Mouse (Mus musculus): Measurements from ENCODE around the gene Kmt2b. TPM values are rescaled to one million over a fixed set of nuclear protein-coding genes. Genes with fewer than 3 reads are reported as not detected.
A peak's percentile ranks its signal among the peaks of the same experiment; 100 is the strongest.

The Kmt2b gene
- 10 to 100 TPM; 12.5 to 12.9 TPM for total RNA-seq (2021)
- long read RNA-seq, experiment 1, partial matches to known transcripts, result 6 of 7 reads
- long read RNA-seq, experiment 1, other reads (novel, unspliced or antisense), result 1 of 7 reads
- long read RNA-seq, experiment 2, partial matches to known transcripts, result 2 of 2 reads
- long read RNA-seq, experiment 2, other reads (novel, unspliced or antisense), result 0 of 2 reads

DNA sequence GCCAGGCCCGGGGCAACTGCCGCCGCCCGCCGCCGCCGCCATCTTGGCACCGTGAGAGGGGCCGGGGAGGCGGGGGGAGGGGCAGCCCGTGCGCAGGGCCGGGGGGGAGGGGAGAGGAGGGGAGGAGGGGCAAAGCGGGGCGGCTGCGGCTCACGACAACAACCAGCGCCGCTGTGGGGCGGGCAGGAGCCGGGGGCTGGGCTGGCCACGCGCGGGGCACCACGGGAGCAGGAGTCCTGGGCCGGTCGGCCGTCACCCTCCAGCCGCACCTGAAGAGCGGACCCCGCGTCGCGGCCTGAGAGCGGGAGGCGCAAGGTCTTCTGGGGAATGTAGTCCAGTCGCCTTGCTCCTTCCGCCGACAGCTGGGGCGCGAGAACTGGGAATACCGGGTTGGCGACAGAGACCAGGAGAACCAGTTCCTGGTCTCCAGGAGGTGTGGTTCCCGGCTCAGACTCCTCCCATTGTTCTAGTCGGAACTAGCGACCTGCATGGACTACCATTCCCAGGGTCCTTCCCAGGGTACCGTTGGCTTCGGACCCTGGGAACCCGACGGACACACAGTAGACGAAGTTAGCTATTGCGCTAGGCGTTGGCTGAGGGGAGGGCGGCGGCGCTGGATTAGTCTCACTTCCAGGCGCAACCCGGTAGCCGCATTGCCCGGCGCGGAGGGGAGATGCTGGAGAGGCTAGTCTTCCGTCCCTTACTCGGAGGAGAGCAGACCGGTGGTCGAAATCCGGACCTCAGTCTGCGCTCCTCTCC, at the start of gene Kmt2b:
TSS of gene Kmt2b (minus strand) at position 51 of the 759 bp plus-strand sequence.
- DNase-seq (ENCODE audit: low spot score), result peak; percentile 97

GRCm38 (mm10) chr7:30636395-30636794, 47.9 kb upstream of the Kmt2b start:
- no peak for DNase-seq (ENCODE audit: low spot score)

GRCm38 (mm10) chr7:30635752-30636151, 47.2 kb upstream of the Kmt2b start, which contains the start of gene Etv2:
Gene Etv2 (minus strand): TSS chr7:30635852.
- no peak for DNase-seq (ENCODE audit: low spot score)

DNA sequence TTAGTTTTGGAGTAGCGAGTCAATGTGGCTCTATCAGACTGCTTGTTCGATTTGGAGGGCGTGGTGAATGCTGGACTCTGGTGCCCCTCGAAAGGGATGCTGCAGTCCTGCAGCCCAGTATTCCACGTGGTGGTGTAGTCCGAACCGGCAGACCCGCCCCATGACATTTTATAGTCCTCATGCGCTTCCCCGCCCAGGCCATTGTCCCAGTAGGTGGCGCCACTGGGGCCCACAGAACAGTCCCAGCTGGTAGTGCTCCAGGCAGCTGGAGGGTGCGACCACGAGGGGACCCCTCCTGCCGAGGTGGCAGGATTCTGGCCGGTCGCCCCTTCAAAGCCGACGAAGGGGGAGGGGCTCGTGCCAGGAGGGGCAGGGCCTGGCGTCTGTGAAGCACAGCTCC, 46.1 kb upstream of the Kmt2b start:
- no peak for DNase-seq (ENCODE audit: low spot score)

DNA sequence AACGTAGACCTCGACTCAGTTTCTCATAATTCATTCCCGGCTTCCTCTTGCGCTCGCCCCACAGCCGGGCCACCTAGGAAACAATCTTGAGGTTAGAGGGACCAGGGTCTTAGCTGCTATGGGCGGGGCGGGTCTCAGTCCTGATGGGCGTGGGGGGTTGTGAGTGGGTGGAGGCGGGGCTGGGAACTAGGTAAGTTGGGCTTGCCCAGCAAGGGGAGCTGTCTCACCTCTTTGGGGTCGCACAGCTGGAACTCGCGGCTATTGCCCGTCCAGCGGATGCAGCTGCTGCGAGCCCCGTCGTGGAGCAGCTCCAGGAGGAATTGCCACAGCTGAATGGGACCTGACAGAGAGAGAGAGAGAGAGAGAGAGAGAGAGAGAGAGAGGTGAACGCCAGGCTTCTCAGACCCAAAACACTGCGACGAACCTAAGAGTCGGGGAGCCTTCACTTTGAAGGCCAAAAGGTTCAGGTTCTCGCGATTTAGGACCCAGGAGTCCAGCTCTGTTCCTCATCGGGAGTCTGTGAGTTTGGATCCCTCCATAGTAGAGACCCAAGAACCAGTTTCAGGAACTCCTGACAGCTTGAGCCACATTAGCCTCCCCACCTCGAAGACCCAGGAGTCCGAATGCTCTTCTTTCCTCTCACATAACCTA, 45.4 kb upstream of the Kmt2b start:
- DNase-seq (ENCODE audit: low spot score), result no peak

- no peak for DNase-seq (ENCODE audit: low spot score)
Observed at GRCm38 (mm10) chr7:30629013-30629412, 40.5 kb upstream of the Kmt2b start.

- no peak for DNase-seq (ENCODE audit: low spot score)
Observed at GRCm38 (mm10) chr7:30626647-30627046, 38.1 kb upstream of the Kmt2b start.

DNA sequence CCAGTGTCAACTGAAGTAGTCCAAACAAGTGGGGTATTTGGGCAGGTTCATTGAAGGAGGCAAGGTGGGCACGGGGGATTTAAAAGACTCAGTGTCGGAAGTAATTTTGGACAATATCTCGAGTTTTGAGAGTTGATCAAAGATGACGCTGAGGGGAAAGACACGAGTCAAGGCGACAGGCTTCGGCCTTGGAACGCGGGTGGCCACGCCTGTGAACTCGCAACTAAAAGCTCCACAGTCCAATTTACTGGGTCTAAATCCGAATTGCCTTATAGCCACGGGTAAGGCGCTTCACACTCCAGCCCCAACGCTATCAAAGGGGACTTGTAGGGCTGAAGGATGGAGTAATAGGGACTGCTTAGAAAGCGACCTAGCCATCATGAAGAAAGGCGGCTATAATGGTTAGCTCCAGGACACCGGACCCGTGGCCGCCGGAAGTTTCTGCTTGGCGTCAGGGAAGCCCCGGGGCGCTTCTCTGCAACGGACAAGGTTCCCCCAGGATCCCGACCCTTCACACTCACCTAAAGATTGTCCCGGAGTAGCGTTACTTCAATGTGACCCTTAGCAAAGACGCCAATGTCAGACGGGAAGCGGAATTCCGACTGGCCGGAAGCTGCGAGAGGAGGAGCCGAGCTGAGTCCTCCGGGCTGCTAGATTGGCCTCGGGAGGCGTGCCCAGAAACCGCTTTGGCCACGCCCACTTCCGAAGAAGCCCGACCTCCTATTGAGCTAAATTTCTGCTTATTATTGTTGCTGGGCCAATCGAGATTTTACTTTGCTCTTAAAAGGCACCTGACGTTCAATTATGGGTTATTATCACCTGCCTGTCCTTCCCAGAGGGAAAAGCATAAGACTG, 37.2 kb upstream of the Kmt2b start, which contains the start of gene Cox6b1:
TSS of gene Cox6b1 (minus strand) at position 622 of the 855 bp plus-strand sequence.
- peak; percentile 88 for DNase-seq (ENCODE audit: low spot score)

GRCm38 (mm10) chr7:30619202-30619601, 30.7 kb upstream of the Kmt2b start:
- DNase-seq (ENCODE audit: low spot score), result no peak

DNA sequence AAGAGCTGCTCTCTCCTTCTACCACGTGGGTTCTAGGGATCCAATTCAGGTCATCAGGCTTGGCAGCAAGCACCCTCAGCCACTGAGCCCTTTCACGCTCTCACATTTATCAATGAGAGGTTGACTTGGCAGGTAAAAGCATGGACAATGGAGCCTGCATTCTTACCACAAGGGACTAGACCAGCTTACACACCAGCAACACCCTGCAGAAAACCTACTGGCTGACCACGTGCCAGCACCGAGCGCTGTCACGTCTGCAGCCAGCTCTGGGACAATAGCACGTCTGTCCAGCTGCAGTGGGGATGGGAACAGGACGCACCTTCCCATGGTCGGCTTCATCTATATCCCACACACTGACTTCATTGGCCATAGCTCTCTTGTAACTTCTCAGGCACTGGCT, 30.1 kb upstream of the Kmt2b start:
- DNase-seq (ENCODE audit: low spot score), result no peak

GRCm38 (mm10) chr7:30615049-30615760, 26.7 kb upstream of the Kmt2b start:
- no peak for DNase-seq (ENCODE audit: low spot score)

DNA sequence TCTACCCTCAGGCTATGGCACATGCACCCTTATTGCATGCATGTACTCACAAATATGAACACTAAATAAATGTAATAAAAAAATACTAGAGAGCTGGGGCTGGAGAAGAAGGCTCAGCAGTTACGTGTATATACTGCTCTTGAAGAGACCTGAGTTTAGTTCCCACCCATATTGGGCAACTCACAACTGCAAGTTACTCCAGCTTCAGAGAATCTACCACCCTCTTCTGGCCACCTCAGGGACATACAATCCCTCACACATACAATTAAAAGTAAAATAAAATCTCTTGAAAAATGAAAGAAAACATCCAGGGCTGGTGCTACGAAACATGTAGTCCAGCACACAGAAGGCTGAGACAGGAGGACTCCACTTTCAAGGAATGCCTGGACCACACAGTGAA, 25.9 kb upstream of the Kmt2b start:
- DNase-seq (ENCODE audit: low spot score), result no peak

DNA sequence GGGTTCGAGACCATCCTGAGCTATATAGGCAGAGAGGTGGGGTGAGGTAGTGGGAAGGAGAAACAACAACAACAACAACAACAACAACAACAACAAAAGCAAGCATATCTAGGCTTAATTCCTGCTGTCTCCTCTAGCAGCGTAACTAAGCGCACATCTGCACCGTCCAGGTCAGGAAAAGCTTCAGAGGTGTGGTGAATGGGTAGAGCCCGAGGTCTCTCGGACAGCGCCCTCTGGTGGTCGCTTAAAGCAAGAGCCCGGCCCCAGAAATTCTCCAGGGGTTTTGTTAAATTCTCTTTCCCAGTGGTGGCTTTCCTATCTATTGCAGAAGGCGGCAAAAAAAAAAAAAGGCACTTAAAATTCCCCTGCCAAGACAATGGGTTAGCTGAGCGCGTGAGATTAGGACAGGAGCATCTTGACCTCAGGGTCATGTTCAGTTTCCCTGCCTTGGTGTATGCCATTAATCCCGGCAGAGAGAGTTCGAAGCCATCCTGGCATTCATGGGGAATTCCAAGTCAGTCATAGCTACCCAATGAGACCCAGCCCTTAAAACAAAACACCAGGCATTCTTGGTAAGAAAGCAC, 25.1 kb upstream of the Kmt2b start:
- DNase-seq (ENCODE audit: low spot score), result peak; percentile 58

DNA sequence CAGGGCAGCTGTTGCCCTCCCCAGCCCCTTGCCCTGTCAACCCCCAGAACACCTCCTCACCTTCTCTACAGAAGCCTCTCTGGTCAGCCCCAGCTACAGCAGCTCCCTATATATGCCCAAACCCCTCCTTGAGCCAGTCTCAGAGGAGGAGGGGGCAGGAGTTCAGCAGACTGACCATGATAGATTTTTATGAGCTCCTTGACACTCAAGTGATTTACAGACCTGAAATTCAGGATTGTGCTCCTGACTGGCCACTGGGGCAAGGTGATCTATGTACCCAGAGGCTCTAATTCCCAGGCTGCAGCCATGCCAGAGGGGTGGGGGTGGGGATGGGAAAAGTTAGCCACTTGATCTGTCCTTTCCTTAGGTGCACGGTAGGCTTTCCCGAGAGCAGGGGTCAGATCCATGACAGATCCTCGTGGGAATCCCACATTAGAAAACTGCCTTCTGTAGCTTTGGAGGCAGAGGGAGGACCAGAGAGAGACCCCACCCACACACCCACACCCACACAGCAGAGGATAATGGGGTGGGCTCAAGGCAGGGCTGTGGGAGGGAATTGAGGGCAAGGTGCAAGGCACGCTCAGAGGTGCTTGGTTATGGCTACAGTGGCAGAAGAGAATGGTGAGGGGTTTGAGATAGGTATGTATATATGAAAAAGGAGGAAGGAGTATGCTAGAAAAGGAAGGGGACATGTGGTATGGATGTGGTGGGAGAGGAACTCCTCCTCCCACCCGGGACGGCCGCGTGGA, 24.3 kb upstream of the Kmt2b start, which contains the start of gene Upk1a:
TSS of gene Upk1a (minus strand) at position 194 of the 749 bp plus-strand sequence.
- no peak for DNase-seq (ENCODE audit: low spot score)

- DNase-seq (ENCODE audit: low spot score), result no peak
Observed at GRCm38 (mm10) chr7:30610043-30610442, 21.5 kb upstream of the Kmt2b start.

DNA sequence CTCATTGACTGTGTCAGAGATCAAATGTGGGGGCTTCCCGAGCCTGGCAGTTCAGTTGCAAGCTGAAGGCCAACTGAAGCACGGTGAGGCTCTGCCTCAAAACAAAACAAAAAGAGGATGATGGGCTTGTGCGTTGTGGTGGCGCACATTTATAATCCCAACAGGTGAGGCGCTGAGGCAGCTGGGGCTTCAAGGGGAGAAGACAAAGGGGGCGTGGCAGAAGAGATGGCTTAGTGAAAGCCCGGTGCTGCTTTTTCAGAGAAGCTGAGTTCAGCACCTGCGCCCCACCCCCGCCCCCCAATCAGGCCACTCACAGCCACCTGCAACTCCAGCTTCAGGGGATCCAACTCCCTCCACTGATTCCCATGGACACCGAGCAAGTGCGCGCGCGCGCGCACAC, 19.9 kb upstream of the Kmt2b start:
- DNase-seq (ENCODE audit: low spot score), result no peak

DNA sequence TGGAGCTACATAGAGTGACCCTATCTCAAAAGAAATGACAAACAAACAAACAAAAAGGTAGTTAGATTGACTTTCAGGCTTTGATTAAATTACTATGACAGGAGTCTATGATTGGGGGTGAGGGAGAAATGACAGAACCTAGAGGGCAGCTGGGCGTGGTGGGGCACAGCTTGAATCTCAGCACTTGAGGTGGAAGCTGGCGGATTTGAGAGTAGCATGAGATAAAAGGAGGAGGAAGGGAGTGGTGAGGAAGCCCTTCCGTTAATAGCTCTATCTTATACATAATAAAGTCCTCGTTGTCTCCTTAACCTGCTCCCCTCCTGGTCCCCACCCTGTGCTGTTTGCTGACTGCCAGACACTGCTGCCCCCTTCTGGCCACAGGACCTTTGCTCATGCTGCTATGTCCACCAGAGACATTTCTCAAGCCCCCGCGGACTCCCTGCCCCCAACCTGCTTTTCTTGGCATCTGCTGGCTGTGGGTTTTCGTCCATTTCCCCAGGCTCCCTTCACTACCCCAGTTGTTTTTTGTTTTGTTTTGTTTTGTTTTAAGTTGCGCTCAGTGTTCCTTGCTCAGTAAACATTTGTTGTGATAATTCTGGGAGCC, 19.3 kb upstream of the Kmt2b start:
- DNase-seq (ENCODE audit: low spot score), result no peak

DNA sequence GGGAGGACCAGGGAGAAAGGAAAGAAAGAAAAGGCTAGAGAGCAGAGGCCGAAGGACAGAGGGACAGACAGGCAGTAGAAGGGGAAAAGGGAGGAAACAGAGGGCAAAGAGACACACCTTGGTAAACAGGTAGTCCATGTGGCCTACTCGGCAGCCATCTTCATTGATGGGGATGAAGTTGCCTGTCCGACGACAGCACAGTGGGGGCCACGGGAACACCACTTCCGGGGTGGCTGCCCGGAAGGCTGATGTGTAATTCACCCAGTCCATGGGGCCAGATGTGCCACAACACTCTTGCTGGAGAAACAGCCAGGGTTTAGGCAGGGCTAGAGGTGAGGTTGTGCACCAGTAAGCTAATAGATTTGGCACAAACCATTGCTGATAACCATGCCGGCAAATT, 16.4 kb upstream of the Kmt2b start:
- no peak for DNase-seq (ENCODE audit: low spot score)

- no peak for DNase-seq (ENCODE audit: low spot score)
Observed at GRCm38 (mm10) chr7:30604424-30604823, 15.9 kb upstream of the Kmt2b start.
